Mouse (Mus musculus) spleen, postnatal 36 days (tissue): ENCODE data around the gene Tspan1.
A peak's percentile ranks its signal among the peaks of the same experiment; 100 is the strongest.

Experiments
- DNase-seq, 2 experiments: peaks; one replicate each; pipeline ENCODE4 v3.0.0; 2022; ENCODE audit warnings: low spot score in 2 of 2, mixed read lengths in 1 of 2

The Tspan1 gene

DNA sequence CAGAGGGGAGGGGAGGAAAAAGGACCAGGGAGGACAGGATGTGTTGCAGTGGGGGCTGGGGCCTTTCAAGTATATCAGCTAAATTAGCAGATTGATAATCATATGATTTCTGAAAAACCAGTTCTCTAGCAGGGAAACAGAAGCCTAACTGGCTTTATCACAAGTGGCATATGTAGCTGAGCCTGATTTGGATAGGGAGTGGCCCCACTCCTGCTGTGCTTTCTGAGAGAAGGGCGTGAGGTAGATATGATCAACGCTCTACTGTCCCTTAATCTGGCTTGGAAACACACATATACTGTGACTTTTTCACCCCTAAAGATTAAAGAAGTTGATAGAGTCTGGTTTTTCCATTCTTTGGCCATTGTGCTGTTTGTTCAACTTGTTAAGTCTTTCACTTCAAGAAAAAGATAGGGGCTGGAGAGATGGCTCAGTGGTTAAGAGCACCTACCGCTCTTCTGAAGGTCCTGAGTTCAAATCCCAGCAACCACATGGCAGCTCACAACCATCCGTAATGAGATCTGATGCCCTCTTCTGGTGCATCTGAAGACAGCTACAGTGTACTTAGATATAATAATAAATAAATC lies 41.5 kb downstream of the Tspan1 start:
- no peak for DNase-seq

DNA sequence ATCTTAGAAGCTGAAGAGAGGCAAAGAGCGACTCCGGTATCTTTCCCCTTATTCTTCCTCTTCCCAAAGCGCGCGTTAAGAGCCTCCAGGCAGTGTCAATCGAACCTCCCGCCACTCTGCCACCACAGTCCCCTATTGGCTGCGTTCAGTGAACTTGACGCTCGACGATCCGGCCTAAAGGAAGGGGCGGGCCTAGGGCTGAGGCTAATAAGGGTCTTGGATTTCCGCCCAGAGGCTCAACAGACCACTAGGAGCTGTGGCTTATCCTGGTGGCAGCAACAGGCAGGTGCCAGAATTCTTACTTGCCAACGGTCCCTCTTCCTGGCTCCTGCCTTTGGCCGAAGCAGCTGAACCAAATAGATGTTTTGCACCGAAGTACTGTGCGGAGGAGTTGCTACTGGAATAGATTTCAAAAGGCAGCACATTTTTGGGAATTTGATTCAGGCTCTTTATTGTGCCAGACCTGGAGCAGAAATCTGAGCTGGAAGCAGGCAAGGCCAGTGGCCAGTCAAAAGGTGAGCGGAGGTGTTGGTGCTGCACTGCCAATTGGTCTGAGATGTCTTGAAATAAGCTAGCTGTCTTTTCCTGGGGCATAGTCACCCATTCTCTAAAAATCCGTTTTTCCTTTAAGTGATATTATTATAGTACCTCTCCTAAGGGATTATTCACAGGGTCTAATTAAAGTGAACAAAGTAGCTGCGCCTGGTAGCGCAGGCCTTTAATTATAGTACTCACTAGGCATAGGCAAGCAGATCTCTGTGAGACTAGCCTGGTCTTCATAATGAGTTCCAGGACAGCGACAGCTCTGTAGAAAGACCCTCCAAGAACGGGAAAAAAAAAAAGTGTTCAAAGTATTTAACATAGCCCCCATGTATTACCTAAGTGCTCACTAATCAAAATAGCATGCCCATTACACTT lies 43.5 kb downstream of the Tspan1 start, which contains the start of the genes Rad54l and Pomgnt1:
TSS of gene Rad54l (minus strand) at position 89 of the 918 bp plus-strand sequence.
TSS of gene Pomgnt1 (plus strand) at position 239 of the 918 bp plus-strand sequence.
- peak; percentile 80 to 83 for DNase-seq

DNA sequence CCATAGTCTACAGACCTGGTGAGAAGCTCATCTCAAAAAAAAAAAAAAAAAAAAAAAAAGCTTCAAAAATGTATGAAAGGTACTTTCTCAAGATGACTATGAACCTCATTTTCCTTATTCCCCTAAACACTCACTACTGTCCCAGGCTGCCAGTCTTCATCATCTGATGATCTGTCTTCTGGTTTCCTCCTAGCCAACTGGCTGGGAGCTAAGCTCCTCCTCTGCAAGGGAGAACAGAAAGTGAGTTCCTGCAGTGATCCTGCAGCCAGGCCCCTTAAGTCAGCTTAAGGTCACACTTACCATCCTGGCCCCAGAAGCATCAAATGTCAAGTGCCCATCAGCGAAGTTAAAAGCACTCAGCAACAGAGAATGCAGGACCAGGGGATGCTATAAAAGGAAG lies 44.6 kb downstream of the Tspan1 start:
- DNase-seq = no peak
